Mouse (Mus musculus) kidney, embryonic 15.5 days (tissue): ENCODE data around the gene Guca1b. TPM values are rescaled to one million over a fixed set of nuclear protein-coding genes. Genes with fewer than 3 reads are reported as not detected.
"Not testable (repeated sequence)": the region's sequence is repeated elsewhere in the genome, so short reads cannot be mapped to it uniquely, and the experiment has no call there.

Experiments used
- ATAC-seq: fragments of 200-750 bp; cut with Nextera tagmentation; replicated peaks from 2 replicates; pipeline ENCODE4 v1.8.0; 2017; ENCODE audit warnings: moderate TSS enrichment; ENCODE audit not compliant: low FRiP score
- H3K27ac ChIP-seq: fragments of 300-500 bp; sonication (generic); 2 replicates; pipeline ENCODE4 v1.5.1; 2015; ENCODE audit warnings: mild to moderate bottlenecking, inconsistent platforms
- H3K27me3 ChIP-seq: fragments of 300-500 bp; sonication (generic); 2 replicates; pipeline ENCODE4 v1.6.1; 2015; ENCODE audit warnings: inconsistent platforms
- H3K36me3 ChIP-seq: fragments of 300-500 bp; sonication (generic); 2 replicates; pipeline ENCODE4 v1.6.1; 2015; ENCODE audit warnings: inconsistent platforms
- H3K4me1 ChIP-seq: fragments of 300-500 bp; sonication (generic); 2 replicates; pipeline ENCODE4 v1.6.1; 2015; ENCODE audit warnings: inconsistent platforms
- H3K4me2 ChIP-seq: fragments of 300-500 bp; sonication (generic); 2 replicates; pipeline ENCODE4 v1.6.1; 2015; ENCODE audit warnings: moderate library complexity, mild to moderate bottlenecking, inconsistent platforms
- H3K4me3 ChIP-seq: fragments of 300-500 bp; sonication (generic); replicated peaks from 2 replicates; pipeline ENCODE4 v1.5.1; 2015; ENCODE audit warnings: mild to moderate bottlenecking, inconsistent platforms
- H3K9ac ChIP-seq: fragments of 300-500 bp; sonication (generic); 2 replicates; pipeline ENCODE4 v1.6.1; 2015; ENCODE audit warnings: mild to moderate bottlenecking, inconsistent platforms
- H3K9me3 ChIP-seq: fragments of 300-500 bp; sonication (generic); replicated peaks from 2 replicates; pipeline ENCODE4 v1.6.1; 2016; ENCODE audit warnings: inconsistent platforms
- WGBS: fragments of 180-500 bp; shearing (Covaris S2); methylation state at CpG from one replicate; pipeline ENCODE4 v1.1.7; 2015; ENCODE audit warnings: mixed read lengths; 5-methylcytosine and 5-hydroxymethylcytosine counted together
- polyA plus RNA-seq: library from polyadenylated mRNA; unstranded; fragments of >200 nt; fragmentation: Nextera tagmentation; extraction: Ambion mirVana; gene quantifications from 2 replicates; pipeline ENCODE4 v1.2.1, GENCODE M21; 2015

Guca1b gene
- polyA plus RNA-seq, 1 experiment from 2014 or later = 1.9 TPM

- Histone ChIP-seq H3K9me3 (no peaks in the 10 kb centered on the region), H3K27ac (no peak overlapping the region), H3K4me3 (no peak overlapping the region), H3K4me1 (0 out of 2 replicates have a peak, but pooled peaks cover 5% of the 10 kb centered on the region), H3K4me2 (no peak overlapping the region), H3K9ac (no peak overlapping the region), H3K27me3 (no peaks in the 10 kb centered on the region), H3K36me3 (no peaks in the 10 kb centered on the region)
- ATAC-seq = no peak
- WGBS = 89% methylated on average over 3 of the region's 3 CpGs
Observed at GRCm38 (mm10) chr17:47421566-47421965, 36.4 kb downstream of the Guca1b start.

- H3K4me2 ChIP-seq, H3K4me1 ChIP-seq, H3K27me3 ChIP-seq, H3K9me3 ChIP-seq, H3K4me3 ChIP-seq, H3K9ac ChIP-seq, ATAC-seq, H3K36me3 ChIP-seq, H3K27ac ChIP-seq: not testable (repeated sequence)
- 100% methylated on average over 1 of the region's 1 CpGs for WGBS
Observed at GRCm38 (mm10) chr17:47422616-47423015, 37.4 kb downstream of the Guca1b start.

- Histone ChIP-seq H3K27ac (no peak overlapping the region), H3K4me1 (peaks cover 21% of the 10 kb centered on the region), H3K9me3 (no peaks in the 10 kb centered on the region), H3K4me3 (no peak overlapping the region), H3K4me2 (no peak overlapping the region), H3K27me3 (no peaks in the 10 kb centered on the region), H3K36me3 (no peaks in the 10 kb centered on the region), H3K9ac (no peak overlapping the region)
- ATAC-seq = 0 out of 2 replicates have a peak, but pooled peaks have one; percentile 27
- 60% methylated on average over 6 of the region's 6 CpGs for WGBS
Observed at GRCm38 (mm10) chr17:47424186-47424585, 39.0 kb downstream of the Guca1b start.

GRCm38 (mm10) chr17:47427316-47427715, 42.1 kb downstream of the Guca1b start:
- WGBS = 76% methylated on average over 6 of the region's 6 CpGs

GRCm38 (mm10) chr17:47428831-47429304, 43.7 kb downstream of the Guca1b start:
- H3K36me3 ChIP-seq = no peaks in the 10 kb centered on the region
- no peaks in the 10 kb centered on the region for H3K9me3 ChIP-seq
- H3K27me3 ChIP-seq = no peaks in the 10 kb centered on the region
- no peak overlapping the region for H3K27ac ChIP-seq
- H3K4me2 ChIP-seq = peak overlapping the region; percentile 34; the same call in 1 of the 2 replicates
- peaks cover 23% of the 10 kb centered on the region for H3K4me1 ChIP-seq
- H3K4me3 ChIP-seq = no peak overlapping the region
- peak; percentile 83 for ATAC-seq
- WGBS = 6% methylated on average over 8 of the region's 8 CpGs
- no peak overlapping the region for H3K9ac ChIP-seq

More at GRCm38 (mm10) chr17:47427316-47427715, 42.1 kb downstream of the Guca1b start:
- Histone ChIP-seq H3K4me3 (no peak overlapping the region), H3K9ac (no peak overlapping the region), H3K27ac (no peak overlapping the region), H3K27me3 (no peaks in the 10 kb centered on the region), H3K4me2 (no peak overlapping the region), H3K36me3 (no peaks in the 10 kb centered on the region), H3K9me3 (no peaks in the 10 kb centered on the region), H3K4me1 (peaks cover 23% of the 10 kb centered on the region)
- ATAC-seq = no peak

GRCm38 (mm10) chr17:47430815-47431214, 45.6 kb downstream of the Guca1b start:
- Histone ChIP-seq H3K4me2 (no peak overlapping the region), H3K27me3 (no peaks in the 10 kb centered on the region), H3K4me3 (no peak overlapping the region), H3K4me1 (peaks cover 18% of the 10 kb centered on the region), H3K27ac (no peak overlapping the region), H3K9me3 (no peaks in the 10 kb centered on the region), H3K36me3 (no peaks in the 10 kb centered on the region), H3K9ac (no peak overlapping the region)
- 73% methylated on average over 5 of the region's 5 CpGs for WGBS
- ATAC-seq = no peak

GRCm38 (mm10) chr17:47436156-47436906, 51.1 kb downstream of the Guca1b start, which contains the start of gene AI661453:
Gene AI661453, plus strand, starts transcription at chr17:47436615.
- Histone ChIP-seq H3K27me3 (peaks cover 30% of the 10 kb centered on the region), H3K27ac (peak within 1 kb of the TSS; percentile 52), H3K4me2 (peak within 1 kb of the TSS; percentile 88), H3K4me1 (peaks cover 42% of the 10 kb centered on the region), H3K9me3 (no peaks in the 10 kb centered on the region), H3K9ac (peak within 1 kb of the TSS; percentile 55), H3K4me3 (peak within 1 kb of the TSS; percentile 53), H3K36me3 (no peaks in the 10 kb centered on the region)
- ATAC-seq = peak; percentile 79
- 1% methylated on average over 45 of the region's 45 CpGs for WGBS

- Histone ChIP-seq H3K9me3 (no peaks in the 10 kb centered on the region), H3K4me1 (peaks cover 47% of the 10 kb centered on the region), H3K4me3 (peak within 1 kb of the TSS; percentile 53), H3K4me2 (peak within 1 kb of the TSS; percentile 88), H3K27me3 (peaks cover 30% of the 10 kb centered on the region), H3K9ac (peak within 1 kb of the TSS; percentile 55), H3K27ac (peak within 1 kb of the TSS; percentile 52), H3K36me3 (no peaks in the 10 kb centered on the region)
- 4% methylated on average over 25 of the region's 25 CpGs for WGBS
- ATAC-seq = no peak
Observed at GRCm38 (mm10) chr17:47436907-47437547, 51.8 kb downstream of the Guca1b start, which contains the start of gene 1700001C19Rik. Gene 1700001C19Rik, minus strand, starts transcription at chr17:47437376.

- Histone ChIP-seq H3K36me3 (no peaks in the 10 kb centered on the region), H3K9me3 (no peaks in the 10 kb centered on the region), H3K4me1 (peaks cover 47% of the 10 kb centered on the region), H3K9ac (0 out of 2 replicates have a peak overlapping the region, but pooled peaks have one; percentile 10), H3K4me2 (peak overlapping the region; percentile 16; the same call in 1 of the 2 replicates), H3K27me3 (peaks cover 30% of the 10 kb centered on the region), H3K27ac (0 out of 2 replicates have a peak overlapping the region, but pooled peaks have one; percentile 54), H3K4me3 (no peak overlapping the region; the same call in 1 of the 2 replicates)
- 71% methylated on average over 6 of the region's 6 CpGs for WGBS
- no peak for ATAC-seq
Observed at GRCm38 (mm10) chr17:47438611-47439010, 53.4 kb downstream of the Guca1b start.

- Histone ChIP-seq H3K4me1 (peaks cover 47% of the 10 kb centered on the region), H3K4me3 (no peak overlapping the region), H3K9me3 (no peaks in the 10 kb centered on the region), H3K27me3 (peaks cover 30% of the 10 kb centered on the region), H3K36me3 (no peaks in the 10 kb centered on the region), H3K27ac (peak overlapping the region; percentile 54; the same call in 1 of the 2 replicates), H3K4me2 (peak overlapping the region; percentile 22; the same call in 1 of the 2 replicates), H3K9ac (no peak overlapping the region)
- ATAC-seq = no peak
- WGBS = 39% methylated on average over 9 of the region's 9 CpGs
Observed at GRCm38 (mm10) chr17:47439396-47440028, 54.3 kb downstream of the Guca1b start.

GRCm38 (mm10) chr17:47440359-47440890, 55.2 kb downstream of the Guca1b start:
- H3K4me2 ChIP-seq = no peak overlapping the region

More at GRCm38 (mm10) chr17:47440359-47440890, 55.2 kb downstream of the Guca1b start:
- H3K9ac ChIP-seq = no peak overlapping the region
- H3K27ac ChIP-seq = peak overlapping the region; percentile 54
- ATAC-seq = peak; percentile 23; the same call in 1 of the 2 replicates
- H3K9me3 ChIP-seq = no peaks in the 10 kb centered on the region
- peaks cover 30% of the 10 kb centered on the region for H3K27me3 ChIP-seq
- H3K36me3 ChIP-seq = no peaks in the 10 kb centered on the region
- WGBS = 10% methylated on average over 9 of the region's 9 CpGs
- H3K4me3 ChIP-seq = no peak overlapping the region
- peaks cover 48% of the 10 kb centered on the region for H3K4me1 ChIP-seq
